Mouse (Mus musculus): ENCODE measurements around the gene Zeb2.

The Zeb2 gene

DNA sequence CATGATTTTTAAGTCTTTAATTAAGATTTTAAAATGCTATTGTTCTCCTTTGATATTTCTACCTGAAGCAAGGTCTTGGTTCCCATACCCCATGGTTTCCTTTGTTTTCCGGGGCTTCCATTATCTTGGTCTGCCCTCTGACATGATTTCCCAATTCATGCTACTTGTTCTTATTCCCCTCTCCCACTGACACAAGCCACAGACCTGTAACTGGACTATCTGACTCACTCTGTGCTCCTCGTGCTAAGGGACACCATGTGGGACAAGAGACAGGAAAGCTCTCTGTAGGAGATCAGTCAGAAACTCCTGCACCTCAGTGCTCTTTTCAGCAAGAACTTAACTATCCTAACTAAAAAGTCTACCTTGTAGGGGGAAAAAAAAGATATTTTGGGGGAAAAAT, 139.6 kb downstream of the Zeb2 start:
- no peak for DNase-seq

DNA sequence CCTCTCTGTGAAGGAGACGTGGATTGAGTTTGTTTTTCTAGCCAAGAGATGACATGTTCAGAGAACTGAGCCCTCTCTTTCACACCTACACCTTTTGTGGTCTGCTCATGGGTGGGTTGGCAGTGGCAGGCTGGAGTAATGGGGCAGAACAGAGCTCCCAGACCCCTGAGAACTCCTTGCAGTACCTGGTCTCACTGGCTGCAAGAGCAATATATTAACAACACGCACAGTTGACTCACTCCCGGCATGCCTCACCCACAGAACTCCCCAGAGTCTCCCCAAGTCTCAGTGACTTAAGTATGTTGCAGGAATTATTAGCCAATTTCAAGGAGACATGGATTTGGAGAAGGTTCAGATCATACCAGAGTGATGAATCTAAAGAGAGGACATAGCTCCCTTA, 140.1 kb downstream of the Zeb2 start:
- DNase-seq = no peak

DNA sequence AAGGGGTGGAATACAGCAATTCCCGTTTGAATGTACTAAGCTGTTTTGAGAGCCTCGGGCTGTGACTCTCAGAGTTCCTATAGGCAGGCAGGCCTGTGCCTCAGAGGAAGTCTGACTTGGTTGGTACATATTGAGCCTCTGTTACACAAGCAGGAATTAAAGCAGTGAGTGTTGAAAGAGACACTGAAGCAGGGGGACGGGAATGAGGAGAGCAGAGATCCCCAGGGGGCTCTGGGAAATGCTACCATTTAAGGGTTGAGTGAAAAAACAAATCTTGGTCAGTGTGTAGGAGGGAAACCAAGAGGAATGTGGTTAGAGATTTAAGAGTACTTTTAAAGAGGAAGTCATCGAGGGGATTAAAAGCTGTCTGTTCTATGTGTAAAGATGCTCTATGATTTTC, 140.7 kb downstream of the Zeb2 start:
- DNase-seq = peak in 1 of 2 experiments; percentile 21

DNA sequence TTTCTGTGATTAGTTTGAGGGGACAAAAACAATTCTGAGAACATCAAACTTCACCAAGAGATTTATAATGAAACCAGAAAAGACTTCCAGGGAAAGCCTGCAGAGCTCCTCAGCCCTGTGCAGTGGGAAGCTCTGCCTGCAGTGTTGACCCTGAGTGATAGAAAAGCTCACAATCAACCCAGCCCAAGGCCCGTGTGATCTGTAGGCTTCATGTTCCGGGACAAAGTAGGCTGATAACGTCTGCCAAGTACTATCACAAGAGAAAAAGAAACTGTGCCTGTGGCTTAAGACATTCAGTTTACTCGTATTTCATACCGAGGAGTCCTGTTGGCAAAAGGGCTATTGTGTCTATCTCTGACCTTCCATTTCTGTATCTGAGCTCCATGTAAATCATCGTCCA, 143.4 kb downstream of the Zeb2 start:
- no peak for DNase-seq

DNA sequence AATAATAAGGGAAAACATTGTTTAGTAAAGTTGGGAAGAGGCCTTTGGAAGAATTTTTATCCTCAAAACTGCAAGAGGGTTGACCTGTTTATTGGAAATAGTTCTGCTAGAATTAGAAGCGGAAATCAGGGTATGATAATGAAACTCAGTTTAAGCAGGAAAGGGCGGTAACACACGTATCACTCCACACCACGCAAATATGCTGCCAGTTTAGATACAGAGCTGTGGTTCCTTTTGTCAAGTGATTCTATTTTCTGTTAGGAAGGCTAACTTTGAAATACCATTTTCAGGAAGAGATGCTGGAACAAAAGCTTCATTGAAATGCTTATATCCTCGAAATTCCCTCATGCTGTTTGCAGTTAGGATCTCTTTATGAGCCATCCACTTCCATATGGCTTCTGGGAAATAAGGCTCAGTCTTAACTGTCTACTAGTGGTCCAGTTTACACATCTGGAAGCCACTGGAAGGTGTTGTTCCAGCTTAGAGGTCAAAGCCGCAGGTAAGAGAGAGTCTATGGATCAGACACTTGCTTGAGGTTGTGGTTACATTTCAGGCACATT, 147.0 kb downstream of the Zeb2 start:
- no peak for DNase-seq

DNA sequence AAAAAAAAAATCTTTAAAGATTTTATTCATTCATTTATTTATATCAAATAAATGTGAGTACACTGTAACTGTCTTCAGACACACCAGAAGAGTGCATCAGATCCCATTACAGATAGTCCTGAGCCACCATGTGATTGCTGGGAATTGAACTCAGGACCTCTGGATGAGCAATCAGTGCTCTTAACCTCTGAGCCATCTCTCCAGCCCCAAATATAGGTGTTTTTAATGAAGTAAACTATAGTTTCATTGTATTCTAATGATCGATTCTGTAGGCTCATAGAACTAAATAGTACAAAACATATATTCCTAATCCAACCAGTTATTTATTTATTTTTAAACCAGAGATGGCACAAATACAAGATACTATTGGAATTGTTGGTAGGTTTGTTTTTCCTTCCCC, 147.6 kb downstream of the Zeb2 start:
- no peak for DNase-seq

DNA sequence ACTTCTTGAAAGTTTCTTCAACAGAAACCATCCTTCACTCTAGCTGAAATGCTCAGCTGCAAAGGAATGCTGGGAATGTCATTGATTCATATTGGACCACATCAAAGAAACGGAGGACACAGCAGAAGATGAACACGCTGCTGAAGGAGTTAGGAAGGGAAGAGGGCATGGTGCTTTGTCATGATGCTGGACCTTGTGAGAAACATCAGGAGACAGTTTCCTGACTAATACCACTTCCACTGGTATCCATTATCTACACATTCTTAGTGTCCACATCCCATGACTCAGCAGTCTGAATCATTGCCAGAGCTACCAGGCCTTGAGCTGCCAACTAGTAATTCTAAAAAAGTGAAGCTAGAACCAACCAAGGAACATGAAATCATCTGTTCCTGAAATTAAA, 148.0 kb downstream of the Zeb2 start:
- DNase-seq = no peak

DNA sequence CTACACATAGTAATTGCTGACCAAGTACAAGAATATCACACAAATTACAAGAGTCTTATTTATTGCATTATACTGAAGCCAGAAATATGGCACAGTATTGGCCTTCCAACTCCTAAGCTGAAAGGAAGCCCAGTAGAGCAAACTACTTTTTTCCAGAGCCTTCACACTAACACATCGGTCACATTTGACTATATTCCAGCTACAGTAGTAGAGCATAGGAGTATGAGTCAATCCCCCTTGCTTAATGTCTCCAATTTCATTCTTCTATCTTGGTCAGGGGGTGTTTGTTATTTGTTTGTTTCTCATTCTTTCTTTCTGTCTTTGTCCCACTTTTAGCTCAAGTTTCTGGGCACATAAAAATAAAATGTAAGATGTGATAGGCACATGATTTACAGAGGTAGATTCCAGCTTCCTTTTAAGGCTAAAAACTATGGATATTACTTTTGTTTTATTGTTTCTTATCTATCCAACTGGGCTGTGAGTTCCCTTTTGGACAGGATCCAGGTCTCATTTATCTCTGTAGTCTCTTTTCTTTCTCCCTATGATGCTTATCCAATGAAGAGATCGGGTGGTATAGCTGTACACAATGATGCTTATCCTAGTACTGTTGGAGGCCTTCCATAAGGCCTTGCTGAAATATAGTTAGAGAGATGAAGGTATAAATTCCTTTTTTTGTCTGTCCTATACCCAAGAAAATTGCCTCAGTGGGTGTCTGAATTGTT, 151.2 kb downstream of the Zeb2 start:
- DNase-seq = no peak

DNA sequence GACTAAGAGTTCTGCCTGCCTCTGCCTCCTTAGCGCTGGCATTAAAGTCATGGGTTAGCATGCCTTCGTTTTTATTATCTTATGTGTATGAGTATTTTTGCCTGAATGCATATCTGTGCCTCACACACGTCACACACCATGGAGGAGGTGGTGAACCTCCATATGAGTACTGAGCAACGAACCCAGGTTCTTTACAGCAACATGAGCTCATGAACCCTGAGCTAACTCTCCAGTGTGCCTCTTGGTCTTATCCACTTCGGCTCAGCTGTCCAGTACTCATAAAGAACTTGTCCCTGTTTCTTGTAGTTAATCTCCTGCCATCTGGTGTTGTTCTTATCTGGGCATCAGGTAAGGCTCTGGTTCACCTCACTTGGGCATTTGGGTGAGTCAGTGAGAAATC, 154.6 kb downstream of the Zeb2 start:
- no peak for DNase-seq

DNA sequence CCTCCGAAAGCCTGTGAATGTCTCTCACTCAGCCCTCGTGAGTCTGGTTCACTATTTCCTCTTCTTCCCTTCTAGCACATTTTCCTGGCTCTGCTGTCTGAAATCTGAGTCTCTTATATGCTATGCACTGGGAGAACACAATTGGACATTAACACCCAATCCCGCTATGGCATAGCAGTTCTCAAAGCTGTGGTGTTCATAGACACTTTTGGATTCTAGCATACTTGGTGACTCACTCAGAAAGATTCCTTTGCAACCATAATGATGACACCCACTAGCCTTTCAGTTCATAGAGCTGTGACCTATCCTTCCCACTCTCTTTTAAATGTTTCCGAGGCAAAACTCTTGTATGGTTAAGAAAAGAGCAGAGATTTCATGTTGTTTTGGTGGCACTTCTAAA, 156.0 kb downstream of the Zeb2 start:
- no peak for DNase-seq

DNA sequence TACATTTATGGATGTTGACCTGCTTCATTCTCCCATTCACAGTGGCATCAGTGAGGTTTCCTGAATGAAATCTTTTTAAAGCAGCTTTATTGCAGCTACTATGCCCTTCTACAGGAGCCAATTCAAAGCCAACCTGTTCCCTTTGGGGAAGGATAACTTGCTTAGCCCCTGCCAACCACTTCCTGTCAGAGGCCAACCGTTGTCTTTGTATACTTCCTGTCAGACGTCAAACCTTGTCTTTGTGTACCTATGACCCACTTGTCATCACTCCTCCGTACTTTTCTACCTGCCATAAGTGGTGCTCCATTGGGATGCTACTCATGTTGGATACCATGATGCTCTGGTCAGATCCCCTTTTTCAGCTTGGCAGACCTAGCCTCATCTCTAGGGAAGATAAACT, 156.6 kb downstream of the Zeb2 start:
- DNase-seq = no peak

DNA sequence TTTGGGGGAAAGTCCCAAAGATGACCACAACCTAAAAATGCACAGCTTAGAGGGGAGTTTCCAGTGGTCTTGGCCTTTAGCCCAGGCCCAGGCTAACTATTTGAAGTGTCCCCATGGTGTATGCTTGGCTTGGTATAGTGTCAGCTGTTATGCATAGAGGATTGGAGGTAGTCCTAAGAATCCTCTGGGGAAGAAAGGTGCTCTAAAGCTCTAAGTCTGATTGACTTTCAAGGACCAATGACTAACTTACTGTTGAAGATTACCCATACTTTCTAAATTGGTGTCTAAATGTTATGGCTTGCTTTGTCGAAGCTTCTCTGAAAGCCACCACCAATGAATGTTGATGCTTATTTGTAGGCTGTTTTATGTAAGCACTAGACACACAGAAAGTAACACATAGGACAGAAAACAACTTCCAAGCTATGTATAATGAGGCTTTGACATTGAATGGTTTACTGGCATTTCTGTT, 159.8 kb downstream of the Zeb2 start:
- DNase-seq = no peak

DNA sequence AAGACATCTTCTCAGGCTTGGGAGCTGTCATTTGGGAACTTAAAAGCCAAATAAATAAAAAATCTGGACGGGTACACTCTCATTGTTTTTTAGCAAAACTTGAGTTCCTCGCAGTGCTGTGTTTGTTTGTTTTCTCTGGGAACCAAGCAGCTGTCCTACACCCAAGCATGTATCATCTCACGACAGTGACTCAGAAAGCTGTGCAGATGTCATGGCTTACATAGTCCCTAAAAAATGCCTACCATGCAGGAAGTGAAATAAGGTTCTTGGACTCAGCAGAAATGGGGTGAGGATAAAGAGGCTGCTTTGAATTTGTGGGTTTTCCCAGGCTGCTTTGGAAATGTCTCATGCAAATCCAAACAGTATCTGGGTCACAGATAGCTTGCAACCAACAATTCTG, 161.0 kb downstream of the Zeb2 start:
- DNase-seq = no peak

DNA sequence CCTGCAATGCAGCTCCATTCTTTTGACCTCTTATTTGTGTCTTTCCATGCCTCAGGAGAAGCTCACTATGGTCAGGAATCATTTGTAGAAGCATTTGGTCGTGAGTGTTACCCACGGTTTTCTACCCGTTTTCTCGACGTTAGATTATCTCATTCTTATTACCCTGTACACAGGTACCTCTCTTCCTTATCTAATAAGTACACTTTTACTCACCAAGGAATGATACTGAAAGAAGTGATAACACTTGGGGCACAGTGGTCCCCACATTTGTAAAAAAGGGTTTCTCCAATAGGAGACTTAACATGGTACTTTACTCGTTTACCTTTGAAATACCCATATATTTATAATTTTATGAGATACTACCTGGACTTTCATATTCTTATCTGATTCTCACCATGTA, 161.7 kb downstream of the Zeb2 start:
- no peak for DNase-seq

DNA sequence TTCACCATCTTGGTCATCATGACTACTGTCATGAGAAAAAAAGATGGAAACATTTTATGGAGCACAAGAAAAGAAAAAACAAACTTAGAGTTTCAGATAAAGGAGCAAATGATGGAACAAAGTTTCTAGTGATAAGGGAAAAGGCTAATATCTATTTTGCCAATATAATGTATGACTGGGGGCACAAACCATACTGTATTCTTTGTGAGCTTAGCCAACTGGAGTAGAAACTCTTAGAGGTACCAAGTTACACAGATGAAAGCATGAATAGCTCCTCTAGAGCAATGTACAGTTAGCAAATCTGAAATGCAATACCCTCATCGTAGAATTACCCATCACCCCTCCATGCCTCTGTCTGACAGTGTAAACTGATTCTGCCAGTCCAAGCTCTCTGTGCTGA, 163.0 kb downstream of the Zeb2 start:
- no peak for DNase-seq

DNA sequence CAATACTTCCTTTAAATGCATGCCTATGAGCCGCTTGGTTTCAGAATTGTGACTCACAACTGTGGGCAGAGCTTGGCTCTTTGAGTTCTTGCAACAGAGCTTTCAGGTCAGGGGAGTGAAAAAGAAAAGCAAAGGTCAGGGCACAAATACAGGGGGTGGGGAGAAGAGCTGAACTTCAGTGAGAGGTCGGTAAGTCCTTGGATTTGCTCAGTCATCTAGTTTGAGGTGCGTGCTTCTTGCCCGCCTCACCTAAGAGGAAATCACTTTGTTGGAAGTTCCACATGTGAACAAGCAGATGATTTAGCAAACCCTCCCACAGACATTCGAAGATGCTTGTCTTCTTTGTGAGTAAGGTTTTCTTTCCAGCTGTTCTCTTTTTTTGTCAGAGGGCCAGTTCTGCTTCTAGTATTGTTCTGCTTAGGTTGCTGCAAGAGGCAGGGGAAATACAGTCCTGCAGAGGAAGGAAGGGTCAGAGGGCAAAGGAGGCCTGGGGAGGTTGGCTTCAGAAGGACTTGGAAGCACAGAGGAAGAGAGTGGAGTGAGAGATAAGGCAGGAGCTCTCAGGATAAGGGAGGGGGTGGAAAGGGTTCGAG, 164.3 kb downstream of the Zeb2 start:
- peak in 1 of 2 experiments; percentile 17 for DNase-seq

DNA sequence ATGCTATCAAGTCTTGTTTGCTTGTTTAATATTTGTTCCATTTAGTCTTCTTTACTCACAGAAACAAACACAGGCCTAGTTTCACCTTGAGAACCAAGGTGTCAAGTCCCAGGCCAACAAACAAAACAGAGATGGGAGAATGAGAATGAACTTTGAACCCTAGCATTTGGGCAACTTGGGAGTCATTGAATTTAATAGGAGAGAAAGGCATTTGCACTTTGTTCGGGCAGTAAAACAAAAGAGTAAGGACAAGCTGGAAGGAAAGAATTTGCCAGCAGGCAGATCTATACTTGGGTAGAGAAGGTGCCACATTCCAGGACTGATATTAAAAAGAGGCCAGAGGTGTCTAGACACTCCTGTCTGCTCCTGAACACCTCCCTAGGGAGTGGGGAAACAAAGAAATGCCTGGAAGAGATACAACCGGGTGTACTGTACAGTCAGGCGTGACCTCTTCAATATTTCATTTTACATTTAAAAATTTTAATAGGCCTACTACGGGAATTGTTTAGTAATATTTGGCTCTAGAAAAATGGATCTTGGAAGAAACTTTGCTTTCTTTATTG, 165.5 kb downstream of the Zeb2 start:
- DNase-seq = no peak

DNA sequence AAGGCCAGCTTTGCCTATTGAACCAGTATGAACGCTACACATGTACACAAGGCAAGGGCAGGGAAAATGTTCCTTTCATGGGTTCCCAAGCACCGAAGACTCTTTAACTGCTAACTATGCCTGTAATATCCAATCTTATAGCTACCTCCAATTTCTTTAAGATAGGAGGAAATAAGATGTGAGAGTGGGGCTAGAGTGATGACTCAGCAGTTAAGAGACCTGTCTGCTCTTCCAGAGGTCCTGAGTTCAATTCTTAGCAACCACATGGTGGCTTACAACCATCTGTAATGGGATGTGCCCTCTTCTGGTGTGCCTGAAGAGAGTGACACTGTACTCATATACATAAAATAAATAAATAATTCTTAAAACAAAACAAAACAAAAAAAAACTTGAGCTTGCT, 172.5 kb downstream of the Zeb2 start:
- DNase-seq = no peak

Measured in lung, postnatal 4 days (tissue).